Mouse (Mus musculus): ENCODE data around the gene Mvd. TPM values are rescaled to one million over a fixed set of nuclear protein-coding genes. Genes with fewer than 3 reads are reported as not detected.

The Mvd gene
- total RNA-seq (2017): 4.5 to 9.2 TPM (median 8.8 TPM) in 3 replicates

GRCm38 (mm10) chr8:122443262-122444006, at the start of gene Mvd:
Gene Mvd, minus strand, starts transcription at chr8:122443422.
- peak; percentile 91 for ATAC-seq (replicated peaks; ENCODE audit: insufficient number of reproducible peaks, low FRiP score, low TSS enrichment, poor library complexity, severe bottlenecking)

GRCm38 (mm10) chr8:122488387-122488786, 45.2 kb upstream of the Mvd start:
- ATAC-seq (replicated peaks; ENCODE audit: insufficient number of reproducible peaks, low FRiP score, low TSS enrichment, poor library complexity, severe bottlenecking): no peak

GRCm38 (mm10) chr8:122484831-122485230, 41.6 kb upstream of the Mvd start:
- peak; percentile 39 for ATAC-seq (replicated peaks; ENCODE audit: insufficient number of reproducible peaks, low FRiP score, low TSS enrichment, poor library complexity, severe bottlenecking)

GRCm38 (mm10) chr8:122483877-122484276, 40.7 kb upstream of the Mvd start:
- no peak for ATAC-seq (replicated peaks; ENCODE audit: insufficient number of reproducible peaks, low FRiP score, low TSS enrichment, poor library complexity, severe bottlenecking)

- ATAC-seq (replicated peaks; ENCODE audit: insufficient number of reproducible peaks, low FRiP score, low TSS enrichment, poor library complexity, severe bottlenecking): no peak
Measured at GRCm38 (mm10) chr8:122482448-122482847, 39.2 kb upstream of the Mvd start.

GRCm38 (mm10) chr8:122475580-122476320, 32.5 kb upstream of the Mvd start, which contains the start of the genes Rnf166 and Ctu2:
Gene Rnf166, minus strand, starts transcription at chr8:122476064.
Gene Ctu2, plus strand, starts transcription at chr8:122476143.
- ATAC-seq (replicated peaks; ENCODE audit: insufficient number of reproducible peaks, low FRiP score, low TSS enrichment, poor library complexity, severe bottlenecking): peak; percentile 20

- ATAC-seq (replicated peaks; ENCODE audit: insufficient number of reproducible peaks, low FRiP score, low TSS enrichment, poor library complexity, severe bottlenecking): no peak
Measured at GRCm38 (mm10) chr8:122474951-122475560, 31.8 kb upstream of the Mvd start.

- ATAC-seq (replicated peaks; ENCODE audit: insufficient number of reproducible peaks, low FRiP score, low TSS enrichment, poor library complexity, severe bottlenecking): peak; percentile 75
Measured at GRCm38 (mm10) chr8:122473911-122474421, 30.7 kb upstream of the Mvd start.

- no peak for ATAC-seq (replicated peaks; ENCODE audit: insufficient number of reproducible peaks, low FRiP score, low TSS enrichment, poor library complexity, severe bottlenecking)
Measured at GRCm38 (mm10) chr8:122470691-122471090, 27.5 kb upstream of the Mvd start.

GRCm38 (mm10) chr8:122469965-122470364, 26.7 kb upstream of the Mvd start:
- ATAC-seq (replicated peaks; ENCODE audit: insufficient number of reproducible peaks, low FRiP score, low TSS enrichment, poor library complexity, severe bottlenecking): no peak

GRCm38 (mm10) chr8:122469407-122469806, 26.2 kb upstream of the Mvd start:
- ATAC-seq (replicated peaks; ENCODE audit: insufficient number of reproducible peaks, low FRiP score, low TSS enrichment, poor library complexity, severe bottlenecking): no peak

GRCm38 (mm10) chr8:122467816-122468215, 24.6 kb upstream of the Mvd start:
- ATAC-seq (replicated peaks; ENCODE audit: insufficient number of reproducible peaks, low FRiP score, low TSS enrichment, poor library complexity, severe bottlenecking): no peak

GRCm38 (mm10) chr8:122464985-122465384, 21.8 kb upstream of the Mvd start:
- no peak for ATAC-seq (replicated peaks; ENCODE audit: insufficient number of reproducible peaks, low FRiP score, low TSS enrichment, poor library complexity, severe bottlenecking)

- ATAC-seq (replicated peaks; ENCODE audit: insufficient number of reproducible peaks, low FRiP score, low TSS enrichment, poor library complexity, severe bottlenecking): peak; percentile 40; the same call in 1 of the 2 replicates
Measured at GRCm38 (mm10) chr8:122463651-122464640, 20.7 kb upstream of the Mvd start.

- ATAC-seq (replicated peaks; ENCODE audit: insufficient number of reproducible peaks, low FRiP score, low TSS enrichment, poor library complexity, severe bottlenecking): no peak
Measured at GRCm38 (mm10) chr8:122462510-122462909, 19.3 kb upstream of the Mvd start.

- no peak for ATAC-seq (replicated peaks; ENCODE audit: insufficient number of reproducible peaks, low FRiP score, low TSS enrichment, poor library complexity, severe bottlenecking)
Measured at GRCm38 (mm10) chr8:122461473-122462148, 18.4 kb upstream of the Mvd start.

- ATAC-seq (replicated peaks; ENCODE audit: insufficient number of reproducible peaks, low FRiP score, low TSS enrichment, poor library complexity, severe bottlenecking): no peak
Measured at GRCm38 (mm10) chr8:122460524-122461472, 17.6 kb upstream of the Mvd start, which contains the start of gene Snai3. Gene Snai3, minus strand, starts transcription at chr8:122460733.

All from monocyte, adult 5-6 weeks (primary cell).